Mouse (Mus musculus): ENCODE measurements around the gene Nmnat1.

DNA sequence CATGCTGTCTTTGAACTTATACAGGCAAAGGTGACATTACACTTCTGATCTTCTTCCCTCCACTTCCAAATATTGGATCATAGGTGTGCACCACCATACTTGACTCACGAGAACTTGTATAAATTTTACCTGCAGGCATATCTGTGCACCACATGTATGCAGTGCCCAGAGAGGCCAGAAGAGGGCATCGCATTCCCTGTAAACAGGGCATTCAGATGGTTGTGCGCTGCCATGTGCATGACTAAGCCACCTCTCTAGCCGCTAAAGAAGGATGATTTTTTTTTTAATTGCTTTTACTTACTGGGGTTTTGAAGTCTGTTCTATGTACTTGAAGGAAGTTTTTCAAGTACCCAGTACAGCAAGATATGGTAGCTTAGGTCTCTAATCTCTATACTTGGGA is 31.3 kb downstream of the Nmnat1 start:
- no peak for TF ChIP-seq POLR2A (IDR thresholded peaks at IDR 0.05; ENCODE audit: borderline replicate concordance, insufficient read depth, low read length)
- TF ChIP-seq CTCF (IDR thresholded peaks at IDR 0.05; ENCODE audit: borderline replicate concordance, insufficient read depth, low read depth, low read length) = peak; percentile 41; the same call in 1 of the 2 replicates
